Mouse (Mus musculus): ENCODE results near the gene Ctnnal1. TPM values are rescaled to one million over a fixed set of nuclear protein-coding genes. Genes with fewer than 3 reads are reported as not detected.

Ctnnal1 gene
- total and polyA plus RNA-seq, 3 experiments, result 2.3 to 6.3 TPM; not detected in 1

- peaks cover 0 to 16% of the 10 kb centered on the region in 2 experiments; a peak in 2 of 4 replicates for H3K36me3 ChIP-seq (ENCODE audit: control insufficient read depth in 1 of 2, insufficient read depth in 2 of 2, low read length in 2 of 2)
- H3K27ac ChIP-seq (ENCODE audit: control insufficient read depth, low read depth, low read length), result no peak overlapping the region
- no peak overlapping the region for H3K9ac ChIP-seq (ENCODE audit: control insufficient read depth, low read depth, low read length, poor library complexity, severe bottlenecking)
- no peaks in the 10 kb centered on the region for H3K27me3 ChIP-seq (ENCODE audit: control insufficient read depth in 1 of 2, insufficient read depth in 2 of 2, low read length in 2 of 2)
- H3K4me3 ChIP-seq (ENCODE audit: control insufficient read depth in 1 of 2, insufficient read depth in 1 of 2, low read depth in 2 of 2, low read length in 2 of 2), result no peak overlapping the region
- no peaks in the 10 kb centered on the region for H3K9me3 ChIP-seq (replicated peaks; ENCODE audit: insufficient read depth, low read length)
- no peak for DNase-seq (ENCODE audit: low read depth, low spot score)
- TF ChIP-seq RCOR1 (IDR thresholded peaks at IDR 0.05; ENCODE audit: low read depth, low read length), result no peak
- no peak for TF ChIP-seq ZNF384 (IDR thresholded peaks at IDR 0.05; ENCODE audit: low read depth, low read length)
- TF ChIP-seq E2F4 (IDR thresholded peaks at IDR 0.05; ENCODE audit: borderline replicate concordance, low read depth, low read length), result no peak
- TF ChIP-seq MYB (IDR thresholded peaks at IDR 0.05; ENCODE audit: low read depth, low read length), result no peak
- TF ChIP-seq MAX (IDR thresholded peaks at IDR 0.05; ENCODE audit: low read length), result no peak
- TF ChIP-seq MYC (IDR thresholded peaks at IDR 0.05; ENCODE audit: low read depth, low read length), result no peak
- no peak for TF ChIP-seq POLR2AphosphoS5 (IDR thresholded peaks at IDR 0.05; ENCODE audit: borderline replicate concordance, low read depth, low read length)
- TF ChIP-seq ZC3H11A (IDR thresholded peaks at IDR 0.05; ENCODE audit: low read depth, low read length), result no peak
- no peak for TF ChIP-seq SIN3A (IDR thresholded peaks at IDR 0.05; ENCODE audit: low read length)
- no peak for TF ChIP-seq ZMIZ1 (IDR thresholded peaks at IDR 0.05; ENCODE audit: low read depth, low read length)
- TF ChIP-seq GATA1 (IDR thresholded peaks at IDR 0.05; ENCODE audit: low read depth, low read length), result no peak
- no peak for TF ChIP-seq GABPA (IDR thresholded peaks at IDR 0.05; ENCODE audit: low read depth, low read length)
- TF ChIP-seq MAFK (IDR thresholded peaks at IDR 0.05; ENCODE audit: borderline replicate concordance, low read depth, low read length), result no peak
- TF ChIP-seq TBP (IDR thresholded peaks at IDR 0.05; ENCODE audit: low read depth, low read length), result no peak
- no peak for TF ChIP-seq TCF12 (IDR thresholded peaks at IDR 0.05; ENCODE audit: low read depth, low read length)
- TF ChIP-seq CTCF (IDR thresholded peaks at IDR 0.05 in 2 of 3, conservative IDR thresholded peaks at IDR 0.05 in 1 of 3; ENCODE audit: control insufficient read depth in 1 of 3, insufficient read depth in 1 of 3, low read depth in 2 of 3, low read length in 3 of 3, poor library complexity in 1 of 3, severe bottlenecking in 1 of 3), result no peak
- no peaks in the 10 kb centered on the region for H3K79me2 ChIP-seq (ENCODE audit: control insufficient read depth, insufficient read depth, low read length, poor library complexity)
- no peaks in the 10 kb centered on the region for H3K4me1 ChIP-seq (ENCODE audit: control insufficient read depth in 1 of 2, insufficient read depth in 2 of 2, low read length in 2 of 2)
Measured at GRCm38 (mm10) chr4:56906926-56907325, 41.9 kb upstream of the Ctnnal1 start.

- Histone ChIP-seq H3K9ac (ENCODE audit: control insufficient read depth, low read depth, low read length, poor library complexity, severe bottlenecking) (no peak overlapping the region), H3K27me3 (ENCODE audit: control insufficient read depth in 1 of 2, insufficient read depth in 2 of 2, low read length in 2 of 2) (no peaks in the 10 kb centered on the region), H3K36me3 (ENCODE audit: control insufficient read depth in 1 of 2, insufficient read depth in 2 of 2, low read length in 2 of 2) (peaks cover 0 to 10% of the 10 kb centered on the region in 2 experiments; a peak in 2 of 4 replicates), H3K27ac (ENCODE audit: control insufficient read depth, low read depth, low read length) (no peak overlapping the region), H3K4me3 (ENCODE audit: control insufficient read depth in 1 of 2, insufficient read depth in 1 of 2, low read depth in 2 of 2, low read length in 2 of 2) (no peak overlapping the region), H3K4me1 (ENCODE audit: control insufficient read depth in 1 of 2, insufficient read depth in 2 of 2, low read length in 2 of 2) (no peaks in the 10 kb centered on the region), H3K79me2 (ENCODE audit: control insufficient read depth, insufficient read depth, low read length, poor library complexity) (no peaks in the 10 kb centered on the region), H3K9me3 (replicated peaks; ENCODE audit: insufficient read depth, low read length) (no peaks in the 10 kb centered on the region)
- DNase-seq (ENCODE audit: low read depth, low spot score), result no peak
- TF ChIP-seq ETS1 (IDR thresholded peaks at IDR 0.05; ENCODE audit: low read depth, low read length) (no peak), USF1 (IDR thresholded peaks at IDR 0.05; ENCODE audit: low read depth, low read length) (no peak)
Measured at GRCm38 (mm10) chr4:56905507-56905906, 40.5 kb upstream of the Ctnnal1 start.
